Mouse (Mus musculus) stomach, embryonic 16.5 days (tissue): Measurements from ENCODE around the gene Fras1. TPM values are rescaled to one million over a fixed set of nuclear protein-coding genes. Genes with fewer than 3 reads are reported as not detected.

Experiments used
- ATAC-seq: fragments of 200-750 bp; cut with Nextera tagmentation; 2 replicates; pipeline ENCODE4 v1.8.0; 2017; ENCODE audit warnings: moderate number of reproducible peaks, moderate TSS enrichment; ENCODE audit not compliant: insufficient read depth, low FRiP score
- H3K27ac ChIP-seq: fragments of 300-500 bp; sonication (generic); 2 replicates; pipeline ENCODE4 v1.5.1; 2014; ENCODE audit warnings: low read length
- H3K27me3 ChIP-seq: fragments of 300-500 bp; sonication (generic); 2 replicates; pipeline ENCODE4 v1.6.1; 2014; ENCODE audit warnings: low read length, control low read depth, mixed read lengths; ENCODE audit not compliant: control insufficient read depth, insufficient read depth
- H3K36me3 ChIP-seq: fragments of 300-500 bp; sonication (generic); 2 replicates; pipeline ENCODE4 v1.6.1; 2014; ENCODE audit warnings: low read length; ENCODE audit not compliant: control insufficient read depth, insufficient read depth
- H3K4me1 ChIP-seq: fragments of 300-500 bp; sonication (generic); 2 replicates; pipeline ENCODE4 v1.6.1; 2014; ENCODE audit warnings: low read length, control low read depth, mixed read lengths; ENCODE audit not compliant: control insufficient read depth, insufficient read depth
- H3K4me2 ChIP-seq: fragments of 300-500 bp; sonication (generic); 2 replicates; pipeline ENCODE4 v1.6.1; 2014; ENCODE audit warnings: low read depth, low read length, mixed read lengths
- H3K4me3 ChIP-seq: fragments of 300-500 bp; sonication (generic); replicated peaks from 2 replicates; pipeline ENCODE4 v1.5.1; 2014; ENCODE audit warnings: mild to moderate bottlenecking, low read length
- H3K9ac ChIP-seq: fragments of 300-500 bp; sonication (generic); 2 replicates; pipeline ENCODE4 v1.6.1; 2014; ENCODE audit warnings: low read length
- H3K9me3 ChIP-seq: fragments of 300-500 bp; sonication (generic); replicated peaks from 2 replicates; pipeline ENCODE4 v1.6.1; 2016; ENCODE audit warnings: low read length, control low read depth; ENCODE audit not compliant: control insufficient read depth
- WGBS: fragments of 180-500 bp; shearing (Covaris S2); extraction: QIAGEN DNeasy Blood & Tissue Kit; methylation state at CpG from one replicate; pipeline ENCODE4 v1.1.7; 2014; 5-methylcytosine and 5-hydroxymethylcytosine counted together
- polyA plus RNA-seq: library from polyadenylated mRNA; unstranded; fragments of >200 nt; fragmentation: Nextera tagmentation; extraction: Ambion mirVana; gene quantifications from 2 replicates; pipeline ENCODE4 v1.2.1, GENCODE M21; 2015

The Fras1 gene
- polyA plus RNA-seq, 1 experiment from 2014 or later, result 18.3 TPM

DNA sequence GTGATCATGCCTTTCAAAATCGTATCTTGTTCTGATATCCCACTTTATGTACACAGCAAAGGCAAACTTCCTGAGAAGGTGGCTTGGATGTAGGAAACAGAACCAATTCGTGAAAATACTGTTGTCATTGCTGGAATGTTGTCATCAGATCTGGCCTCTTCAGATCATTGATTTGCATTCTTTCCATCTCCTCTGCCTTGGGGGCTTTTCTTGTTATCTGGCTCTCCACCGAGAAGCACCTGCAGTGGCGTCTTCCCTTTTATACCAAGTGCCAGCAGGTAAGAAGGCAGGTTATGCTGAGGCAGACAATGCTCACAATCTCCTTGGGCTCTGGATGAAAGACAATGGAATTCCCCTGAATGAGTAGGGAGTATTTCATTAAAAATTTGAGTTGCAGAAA lies 108.3 kb downstream of the Fras1 start:
- WGBS, result 70% methylated on average over 4 of the region's 4 CpGs
- H3K4me3 ChIP-seq, result no peak overlapping the region

DNA sequence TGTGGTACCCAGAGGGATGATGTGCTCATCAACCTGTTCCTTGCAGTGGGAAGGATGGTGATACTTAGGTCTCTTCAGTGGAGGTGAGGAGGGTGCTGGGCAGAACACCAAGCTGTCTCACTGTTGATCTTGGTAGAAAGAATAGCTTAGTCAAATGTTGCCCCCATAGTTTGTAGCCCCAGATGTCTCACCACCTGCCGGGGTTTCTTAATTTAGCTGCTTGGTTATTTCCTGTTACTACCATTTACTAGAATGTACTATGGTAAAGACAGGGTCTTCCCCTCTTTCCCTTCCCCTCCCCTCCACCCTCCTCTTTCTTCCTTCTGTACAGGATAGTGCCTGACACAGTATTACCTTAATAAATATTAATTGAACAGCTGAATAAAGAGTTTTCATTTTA lies 118.7 kb downstream of the Fras1 start:
- Histone ChIP-seq H3K27me3 (no peaks in the 10 kb centered on the region), H3K9me3 (no peaks in the 10 kb centered on the region; the same call in 1 of the 2 replicates), H3K27ac (no peak overlapping the region), H3K4me3 (no peak overlapping the region), H3K36me3 (no peaks in the 10 kb centered on the region), H3K4me1 (no peaks in the 10 kb centered on the region), H3K4me2 (no peak overlapping the region), H3K9ac (no peak overlapping the region)
- 77% methylated on average over 1 of the region's 1 CpGs for WGBS
- no peak for ATAC-seq

More for the DNA sequence above, 108.3 kb downstream of the Fras1 start:
- H3K4me1 ChIP-seq, result no peaks in the 10 kb centered on the region
- ATAC-seq, result no peak
- H3K9ac ChIP-seq, result no peak overlapping the region
- H3K27ac ChIP-seq, result no peak overlapping the region
- H3K4me2 ChIP-seq, result no peak overlapping the region
- H3K36me3 ChIP-seq, result no peaks in the 10 kb centered on the region
- H3K27me3 ChIP-seq, result no peaks in the 10 kb centered on the region
- no peaks in the 10 kb centered on the region for H3K9me3 ChIP-seq

DNA sequence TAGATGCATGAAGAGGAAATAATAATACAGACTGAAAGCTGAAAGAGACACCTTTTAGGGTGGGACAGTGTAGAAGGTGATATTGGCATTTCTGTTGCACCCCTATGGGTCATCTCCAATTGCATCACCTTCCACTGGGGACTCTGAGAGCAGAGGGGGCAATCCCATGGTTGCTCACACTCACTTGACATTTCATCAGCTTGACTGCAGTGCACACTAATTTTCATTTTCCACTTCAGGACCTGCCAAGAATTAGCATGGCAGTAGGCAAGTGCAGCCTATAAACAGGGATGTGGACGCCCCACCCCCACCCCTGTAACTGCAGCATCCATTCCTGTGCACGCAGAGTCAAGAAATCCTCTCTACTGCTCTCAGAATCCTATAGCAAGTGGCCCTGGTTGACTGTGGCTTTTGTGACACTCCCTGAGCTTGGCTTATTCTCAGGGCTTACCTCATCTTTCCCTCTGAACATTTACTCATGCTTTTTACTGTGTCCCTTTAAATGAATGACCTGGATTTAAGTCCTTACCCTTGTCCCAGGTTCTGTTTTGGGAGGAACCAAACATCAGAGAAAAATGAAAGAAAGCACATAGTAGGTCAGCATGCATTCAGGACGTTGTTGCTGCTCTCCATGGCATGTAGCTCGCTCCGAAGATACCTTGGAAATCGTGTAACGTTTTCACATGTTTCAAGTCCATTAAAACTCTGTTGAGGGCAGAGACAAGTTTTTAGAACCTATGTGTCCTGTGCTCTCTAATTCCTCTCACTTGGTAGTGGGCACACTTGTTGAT lies 120.9 kb downstream of the Fras1 start:
- 92% methylated on average over 7 of the region's 7 CpGs for WGBS
- Histone ChIP-seq H3K4me1 (no peaks in the 10 kb centered on the region), H3K4me2 (no peak overlapping the region), H3K27ac (no peak overlapping the region), H3K9me3 (no peaks in the 10 kb centered on the region; the same call in 1 of the 2 replicates), H3K9ac (no peak overlapping the region), H3K36me3 (no peaks in the 10 kb centered on the region), H3K4me3 (no peak overlapping the region), H3K27me3 (no peaks in the 10 kb centered on the region)
- ATAC-seq, result no peak

DNA sequence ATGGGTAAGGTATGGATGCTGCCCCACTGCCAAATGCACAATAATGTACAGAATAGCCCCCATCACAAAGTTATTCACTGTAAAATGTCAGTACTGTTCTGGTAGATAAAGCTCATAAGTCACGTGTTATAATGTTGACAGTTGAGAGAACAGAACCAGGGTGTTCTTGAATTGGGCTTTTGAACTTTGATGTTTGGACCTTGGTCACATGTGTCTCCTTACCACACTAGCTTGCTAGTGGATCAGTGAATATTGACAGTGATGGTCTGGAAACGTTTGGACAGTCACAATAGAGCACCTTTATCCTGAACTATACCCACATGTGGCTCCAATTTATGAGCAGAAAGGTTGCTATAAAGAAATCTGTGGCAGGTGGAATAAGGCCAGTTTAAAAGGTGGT lies 124.3 kb downstream of the Fras1 start:
- 61% methylated on average over 2 of the region's 2 CpGs for WGBS

DNA sequence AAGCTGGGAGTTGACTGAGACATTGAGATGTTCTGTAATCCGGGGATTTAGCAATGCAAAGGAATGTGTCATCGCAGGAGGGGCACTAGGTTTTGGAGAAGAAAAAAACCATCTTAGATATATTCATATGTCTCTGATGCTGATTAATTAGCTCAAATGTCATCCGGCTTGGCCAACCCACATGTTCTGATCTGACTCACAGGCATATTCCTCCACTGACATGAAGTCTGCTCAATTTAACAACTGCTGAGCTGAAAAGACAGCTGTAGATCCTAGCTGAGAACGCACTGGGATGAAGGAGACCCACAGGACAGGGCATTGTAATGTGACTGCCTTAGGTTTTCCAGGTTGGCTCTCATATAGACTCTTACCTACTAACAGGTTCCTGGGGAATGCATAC lies 128.0 kb downstream of the Fras1 start:
- 69% methylated on average over 4 of the region's 4 CpGs for WGBS
- H3K27ac ChIP-seq, result no peak overlapping the region
- ATAC-seq, result no peak

More for the DNA sequence above, 124.3 kb downstream of the Fras1 start:
- Histone ChIP-seq H3K4me3 (no peak overlapping the region), H3K4me1 (no peaks in the 10 kb centered on the region), H3K27me3 (no peaks in the 10 kb centered on the region), H3K9me3 (no peaks in the 10 kb centered on the region), H3K27ac (no peak overlapping the region), H3K4me2 (no peak overlapping the region), H3K36me3 (no peaks in the 10 kb centered on the region), H3K9ac (no peak overlapping the region)
- no peak for ATAC-seq

DNA sequence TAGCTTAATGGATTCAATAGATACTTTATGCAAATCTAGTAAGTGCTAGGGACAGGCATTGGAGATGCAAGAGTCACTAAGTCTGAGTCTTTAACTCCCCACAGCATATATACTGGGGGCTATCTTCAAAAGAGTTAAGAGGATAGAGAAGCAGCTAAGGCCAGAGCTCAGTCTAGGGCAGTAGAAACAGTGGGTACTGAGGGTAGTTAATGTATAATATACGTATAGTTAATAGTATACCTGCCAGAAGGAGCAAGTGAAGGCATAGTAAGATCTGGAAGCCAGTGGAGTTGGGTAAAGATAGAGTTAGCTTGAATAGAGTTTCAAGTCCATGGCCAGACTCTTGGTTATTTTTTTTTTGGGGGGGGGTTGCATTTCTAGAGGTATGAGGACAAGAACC lies 128.6 kb downstream of the Fras1 start:
- no peak for ATAC-seq
- no peaks in the 10 kb centered on the region for H3K27me3 ChIP-seq
- H3K27ac ChIP-seq, result no peak overlapping the region
- no peaks in the 10 kb centered on the region for H3K4me1 ChIP-seq
- no peak overlapping the region for H3K4me3 ChIP-seq
- no peak overlapping the region for H3K9ac ChIP-seq
- H3K36me3 ChIP-seq, result no peaks in the 10 kb centered on the region
- no peaks in the 10 kb centered on the region for H3K9me3 ChIP-seq
- no peak overlapping the region for H3K4me2 ChIP-seq
- WGBS, result 74% methylated on average over 1 of the region's 1 CpGs

More for the DNA sequence above, 128.0 kb downstream of the Fras1 start:
- Histone ChIP-seq H3K4me2 (no peak overlapping the region), H3K9ac (no peak overlapping the region), H3K4me1 (no peaks in the 10 kb centered on the region), H3K36me3 (no peaks in the 10 kb centered on the region), H3K27me3 (no peaks in the 10 kb centered on the region), H3K9me3 (no peaks in the 10 kb centered on the region), H3K4me3 (no peak overlapping the region)

DNA sequence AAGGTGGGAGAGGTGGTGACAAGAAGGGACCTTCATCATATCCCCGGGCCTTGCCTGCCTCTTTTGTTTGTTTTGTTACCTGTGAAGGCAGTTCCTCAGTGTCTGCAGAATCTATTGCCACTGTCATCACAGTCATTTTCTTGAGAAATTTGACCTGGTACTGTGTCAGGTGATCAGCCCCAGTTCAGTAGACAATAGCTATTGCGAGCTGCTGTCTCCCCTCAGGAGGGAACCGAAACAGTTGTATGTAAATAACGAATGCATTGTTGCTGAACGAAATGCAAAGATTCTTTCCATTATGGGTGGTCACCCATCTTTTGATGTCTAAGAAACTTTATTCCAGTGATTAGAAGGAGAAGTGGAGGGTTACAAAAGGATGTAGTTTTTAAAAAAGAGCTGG lies 137.2 kb downstream of the Fras1 start:
- no peak overlapping the region for H3K9ac ChIP-seq
- H3K4me2 ChIP-seq, result no peak overlapping the region
- H3K9me3 ChIP-seq, result no peaks in the 10 kb centered on the region
- no peaks in the 10 kb centered on the region for H3K4me1 ChIP-seq
- H3K36me3 ChIP-seq, result no peaks in the 10 kb centered on the region
- no peak overlapping the region for H3K27ac ChIP-seq
- 71% methylated on average over 5 of the region's 5 CpGs for WGBS
- no peak overlapping the region for H3K4me3 ChIP-seq
- no peaks in the 10 kb centered on the region for H3K27me3 ChIP-seq
- ATAC-seq, result no peak

DNA sequence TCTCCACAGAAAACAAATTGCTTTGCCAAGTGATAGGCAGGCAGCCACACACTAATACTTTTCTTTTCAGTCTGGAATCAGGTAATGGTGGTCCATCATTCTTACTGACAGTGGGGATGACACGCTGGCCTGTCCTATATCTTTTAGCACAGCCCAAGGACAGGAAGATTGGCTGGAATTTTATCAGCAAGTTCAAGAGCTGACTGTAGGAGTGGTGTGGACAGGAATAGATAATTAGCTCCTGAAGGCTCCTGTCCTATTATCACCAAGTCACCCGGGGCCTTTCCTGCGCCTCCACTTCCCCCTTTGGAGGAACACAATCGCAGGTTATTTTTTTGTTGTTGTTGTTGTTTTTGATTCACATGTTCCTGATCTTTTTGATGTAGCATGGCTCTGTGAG lies 139.6 kb downstream of the Fras1 start:
- no peaks in the 10 kb centered on the region for H3K4me1 ChIP-seq
- no peak overlapping the region for H3K4me3 ChIP-seq
- WGBS, result 72% methylated on average over 4 of the region's 4 CpGs
- no peak overlapping the region for H3K27ac ChIP-seq
- no peaks in the 10 kb centered on the region for H3K27me3 ChIP-seq
- no peak for ATAC-seq
- H3K9me3 ChIP-seq, result no peaks in the 10 kb centered on the region; the same call in 1 of the 2 replicates
- H3K4me2 ChIP-seq, result no peak overlapping the region
- no peaks in the 10 kb centered on the region for H3K36me3 ChIP-seq
- H3K9ac ChIP-seq, result no peak overlapping the region

DNA sequence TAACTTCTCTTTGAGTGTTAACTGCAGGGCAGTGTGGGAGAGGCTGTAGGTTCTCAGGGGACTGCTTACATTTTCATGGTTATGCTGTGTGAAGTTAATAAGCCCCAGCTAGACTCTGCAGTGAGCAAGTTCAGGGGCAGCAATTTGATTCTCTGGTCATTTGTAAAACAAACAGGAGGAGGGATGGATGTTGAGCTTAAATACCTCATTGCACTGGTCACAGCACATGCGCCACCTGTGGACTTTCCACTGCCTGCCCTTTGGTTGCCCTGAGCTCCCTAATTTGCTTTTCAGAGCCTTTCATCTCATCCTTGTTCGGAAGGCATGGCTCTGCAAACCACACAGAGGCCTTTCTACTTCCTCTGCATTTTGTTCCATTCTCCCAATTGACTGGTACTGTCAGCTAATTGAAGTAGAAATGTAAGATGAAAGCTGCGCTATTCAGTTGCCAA lies 142.1 kb downstream of the Fras1 start:
- H3K4me2 ChIP-seq, result no peak overlapping the region
- no peak overlapping the region for H3K4me3 ChIP-seq
- no peaks in the 10 kb centered on the region for H3K36me3 ChIP-seq
- 83% methylated on average over 3 of the region's 3 CpGs for WGBS
- no peaks in the 10 kb centered on the region for H3K27me3 ChIP-seq
- no peak overlapping the region for H3K27ac ChIP-seq
- no peaks in the 10 kb centered on the region; the same call in 1 of the 2 replicates for H3K9me3 ChIP-seq
- H3K9ac ChIP-seq, result no peak overlapping the region
- no peak for ATAC-seq
- H3K4me1 ChIP-seq, result 0 out of 2 replicates have a peak, but pooled peaks cover 2% of the 10 kb centered on the region
